Mouse (Mus musculus) left cerebral cortex, adult 8-10 months (tissue): ENCODE measurements around the gene Sox1. TPM values are rescaled to one million over a fixed set of nuclear protein-coding genes. Genes with fewer than 3 reads are reported as not detected.
A peak's percentile ranks its signal among the peaks of the same experiment; 100 is the strongest.

ENCODE experiments used
- DNase-seq, 2 experiments: peaks; one replicate each; pipeline ENCODE4 v3.0.0; 2022; ENCODE audit warnings: low spot score in 2 of 2
- total RNA-seq, 4 experiments: library from RNA; stranded (reverse); gene quantifications; 2 replicates each; pipeline ENCODE4 v1.2.4; 2022

Gene Sox1
- total RNA-seq: 10 to 100 TPM; 10.9 to 14.2 (median 13.0) TPM

GRCm38 (mm10) chr8:12395071-12396031 is at the start of gene Sox1:
Sox1 (plus strand) TSS chr8:12395295.
- DNase-seq: peak in 1 of 2 experiments; percentile 75

- no peak for DNase-seq
These were observed 49.2 kb upstream of the Sox1 start for GRCm38 (mm10) chr8:12345881-12346280.

- DNase-seq: no peak
These were observed 48.2 kb upstream of the Sox1 start for GRCm38 (mm10) chr8:12346870-12347269.

GRCm38 (mm10) chr8:12348306-12348705 is 46.8 kb upstream of the Sox1 start:
- DNase-seq: no peak

GRCm38 (mm10) chr8:12349591-12349990 is 45.5 kb upstream of the Sox1 start:
- no peak for DNase-seq

- no peak for DNase-seq
These were observed 44.0 kb upstream of the Sox1 start for GRCm38 (mm10) chr8:12351121-12351520.

GRCm38 (mm10) chr8:12354406-12355025 is 40.6 kb upstream of the Sox1 start:
- no peak for DNase-seq

- DNase-seq: no peak
These were observed 26.9 kb upstream of the Sox1 start for GRCm38 (mm10) chr8:12368161-12368560.

- DNase-seq: no peak
These were observed 26.2 kb upstream of the Sox1 start for GRCm38 (mm10) chr8:12368856-12369255.

GRCm38 (mm10) chr8:12381111-12381510 is 14.0 kb upstream of the Sox1 start:
- no peak for DNase-seq

- no peak for DNase-seq
These were observed 12.2 kb upstream of the Sox1 start for GRCm38 (mm10) chr8:12382707-12383561.

- DNase-seq: no peak
These were observed 10.9 kb upstream of the Sox1 start for GRCm38 (mm10) chr8:12383979-12384890.

GRCm38 (mm10) chr8:12384996-12385685 is 10.0 kb upstream of the Sox1 start:
- no peak for DNase-seq

- no peak for DNase-seq
These were observed 9.2 kb upstream of the Sox1 start for GRCm38 (mm10) chr8:12385686-12386488.

- DNase-seq: no peak
These were observed 8.4 kb upstream of the Sox1 start for GRCm38 (mm10) chr8:12386530-12387222.

GRCm38 (mm10) chr8:12387223-12387860 is 7.8 kb upstream of the Sox1 start:
- DNase-seq: no peak

GRCm38 (mm10) chr8:12387901-12388300 is 7.2 kb upstream of the Sox1 start:
- no peak for DNase-seq
